Mouse (Mus musculus) lung, embryonic 14.5 days (tissue): ENCODE data around the gene Ywhah. TPM values are rescaled to one million over a fixed set of nuclear protein-coding genes. Genes with fewer than 3 reads are reported as not detected.

ENCODE experiments used
- ATAC-seq: fragments of 200-750 bp; cut with Nextera tagmentation; 2 replicates; pipeline ENCODE4 v1.8.0; 2017; ENCODE audit warnings: mild to moderate bottlenecking, moderate TSS enrichment, moderate library complexity; ENCODE audit not compliant: insufficient read depth
- DNase-seq: peaks from one replicate; pipeline ENCODE4 v3.0.0-alpha.2; 2015
- H3K27ac ChIP-seq: fragments of 300-500 bp; sonication (generic); 2 replicates; pipeline ENCODE4 v1.5.1; 2014; ENCODE audit warnings: low read depth, mild to moderate bottlenecking, moderate library complexity
- H3K27me3 ChIP-seq: fragments of 300-500 bp; sonication (generic); 2 replicates; pipeline ENCODE4 v1.6.1; 2014; ENCODE audit warnings: low read length, control low read depth; ENCODE audit not compliant: insufficient read depth
- H3K36me3 ChIP-seq: fragments of 300-500 bp; sonication (generic); 2 replicates; pipeline ENCODE4 v1.6.1; 2014; ENCODE audit warnings: control low read depth; ENCODE audit not compliant: insufficient read depth
- H3K4me1 ChIP-seq: fragments of 300-500 bp; sonication (generic); 2 replicates; pipeline ENCODE4 v1.6.1; 2014; ENCODE audit warnings: antibody characterized with exemption, control low read depth; ENCODE audit not compliant: insufficient read depth
- H3K4me2 ChIP-seq: fragments of 300-500 bp; sonication (generic); 2 replicates; pipeline ENCODE4 v1.6.1; 2014; ENCODE audit warnings: mild to moderate bottlenecking
- H3K4me3 ChIP-seq: fragments of 300-500 bp; sonication (generic); 2 replicates; pipeline ENCODE4 v1.5.1; 2014; ENCODE audit warnings: low read depth, low read length
- H3K9ac ChIP-seq: fragments of 300-500 bp; sonication (generic); 2 replicates; pipeline ENCODE4 v1.6.1; 2014
- H3K9me3 ChIP-seq: fragments of 300-500 bp; sonication (generic); 2 replicates; pipeline ENCODE4 v1.6.1; 2016; ENCODE audit warnings: low read depth, low read length, control low read depth
- CTCF ChIP-seq: IDR thresholded peaks from 2 replicates; pipeline ENCODE4 v1.5.1; 2016; ENCODE audit warnings: antibody characterized with exemption, low read depth
- WGBS: fragments of 180-500 bp; shearing (Covaris S2); extraction: QIAGEN DNeasy Blood & Tissue Kit; methylation state at CpG from one replicate; pipeline ENCODE4 v1.1.7; 2014; 5-methylcytosine and 5-hydroxymethylcytosine counted together
- polyA plus RNA-seq: library from polyadenylated mRNA; unstranded; fragments of >200 nt; fragmentation: Nextera tagmentation; extraction: Ambion mirVana; gene quantifications from 2 replicates; pipeline ENCODE4 v1.2.1, GENCODE M21; 2014

Gene Ywhah
- polyA plus RNA-seq, 1 experiment from 2014 or later: 415 TPM

DNA sequence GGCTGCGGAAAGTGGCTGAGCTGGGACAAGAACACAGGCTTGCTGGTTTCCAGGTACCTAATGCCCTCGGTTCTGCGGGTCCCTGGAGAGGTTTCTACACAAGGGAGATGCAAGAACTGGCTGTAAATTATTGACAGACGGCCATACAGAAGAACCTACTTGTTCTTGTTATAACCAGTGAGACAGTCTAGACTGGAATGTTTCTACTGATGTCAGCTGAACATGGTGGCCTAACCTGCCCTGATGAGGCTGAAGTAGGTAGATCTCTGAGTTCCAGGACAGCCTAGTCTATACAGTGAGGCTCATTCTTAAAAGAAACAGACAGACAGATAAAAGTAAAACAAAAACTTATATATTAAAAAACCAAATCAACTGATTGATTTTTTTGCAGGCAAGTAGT is 14.5 kb upstream of the Ywhah start:
- Histone ChIP-seq H3K27ac (no peak overlapping the region), H3K4me1 (no peaks in the 10 kb centered on the region), H3K9ac (no peak overlapping the region), H3K4me3 (no peak overlapping the region), H3K9me3 (no peaks in the 10 kb centered on the region), H3K36me3 (no peaks in the 10 kb centered on the region), H3K4me2 (no peak overlapping the region), H3K27me3 (no peaks in the 10 kb centered on the region)
- ATAC-seq (no peak), DNase-seq (no peak)
- 45% methylated on average over 4 of the region's 4 CpGs for WGBS
- no peak for TF ChIP-seq CTCF

- Histone ChIP-seq H3K27me3 (no peaks in the 10 kb centered on the region), H3K27ac (no peak overlapping the region), H3K9ac (no peak overlapping the region), H3K36me3 (no peaks in the 10 kb centered on the region), H3K9me3 (no peaks in the 10 kb centered on the region), H3K4me3 (no peak overlapping the region), H3K4me2 (no peak overlapping the region), H3K4me1 (no peaks in the 10 kb centered on the region)
- no peak for DNase-seq
- WGBS: 73% methylated on average over 11 of the region's 11 CpGs
- no peak for TF ChIP-seq CTCF
- no peak for ATAC-seq
Measured at GRCm38 (mm10) chr5:33005442-33006145, 13.0 kb upstream of the Ywhah start.

- no peaks in the 10 kb centered on the region for H3K27me3 ChIP-seq
- H3K27ac ChIP-seq: no peak overlapping the region
- no peaks in the 10 kb centered on the region for H3K9me3 ChIP-seq
- no peaks in the 10 kb centered on the region for H3K36me3 ChIP-seq
- ATAC-seq: no peak
- H3K4me2 ChIP-seq: no peak overlapping the region
- DNase-seq: peak; percentile 17
- WGBS: 34% methylated on average over 8 of the region's 8 CpGs
- TF ChIP-seq CTCF: no peak
- H3K4me1 ChIP-seq: no peaks in the 10 kb centered on the region
- no peak overlapping the region for H3K9ac ChIP-seq
- no peak overlapping the region for H3K4me3 ChIP-seq
Measured at GRCm38 (mm10) chr5:33006670-33007069, 11.9 kb upstream of the Ywhah start.

- no peak overlapping the region for H3K4me3 ChIP-seq
- H3K4me1 ChIP-seq: no peaks in the 10 kb centered on the region
- no peaks in the 10 kb centered on the region for H3K36me3 ChIP-seq
- TF ChIP-seq CTCF: no peak
- no peak overlapping the region for H3K9ac ChIP-seq
- H3K27me3 ChIP-seq: no peaks in the 10 kb centered on the region
- H3K27ac ChIP-seq: no peak overlapping the region
- no peak for DNase-seq
- no peaks in the 10 kb centered on the region for H3K9me3 ChIP-seq
- no peak overlapping the region for H3K4me2 ChIP-seq
- no peak for ATAC-seq
- WGBS: 58% methylated on average over 4 of the region's 4 CpGs
Measured at GRCm38 (mm10) chr5:33007371-33007770, 11.2 kb upstream of the Ywhah start.

DNA sequence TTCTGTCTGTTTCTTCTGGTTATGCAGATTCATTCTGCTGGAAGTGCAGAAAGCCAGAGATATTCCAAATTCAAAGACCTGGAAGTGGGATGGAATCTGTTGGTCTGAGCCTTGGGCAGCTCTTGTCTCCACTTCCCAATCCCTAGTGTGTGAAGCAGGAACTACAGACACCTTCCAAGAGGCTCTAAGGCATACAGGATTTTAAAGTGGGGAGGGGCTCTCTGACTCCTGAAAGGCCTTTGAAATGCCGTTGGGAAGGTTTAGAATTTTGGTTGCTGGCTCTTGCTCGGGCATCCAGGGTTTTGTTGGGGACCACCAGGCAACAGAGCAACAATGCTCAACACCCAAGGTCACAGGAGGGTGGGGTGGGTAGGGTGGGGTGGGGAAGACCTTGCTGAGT is 9.3 kb upstream of the Ywhah start:
- H3K36me3 ChIP-seq: no peaks in the 10 kb centered on the region
- no peaks in the 10 kb centered on the region for H3K27me3 ChIP-seq
- ATAC-seq (no peak), DNase-seq (no peak)
- no peaks in the 10 kb centered on the region for H3K9me3 ChIP-seq
- H3K27ac ChIP-seq: no peak overlapping the region
- H3K4me2 ChIP-seq: no peak overlapping the region
- no peak for TF ChIP-seq CTCF
- no peaks in the 10 kb centered on the region for H3K4me1 ChIP-seq
- no peak overlapping the region for H3K9ac ChIP-seq
- WGBS: 55% methylated on average over 2 of the region's 2 CpGs
- H3K4me3 ChIP-seq: no peak overlapping the region

DNA sequence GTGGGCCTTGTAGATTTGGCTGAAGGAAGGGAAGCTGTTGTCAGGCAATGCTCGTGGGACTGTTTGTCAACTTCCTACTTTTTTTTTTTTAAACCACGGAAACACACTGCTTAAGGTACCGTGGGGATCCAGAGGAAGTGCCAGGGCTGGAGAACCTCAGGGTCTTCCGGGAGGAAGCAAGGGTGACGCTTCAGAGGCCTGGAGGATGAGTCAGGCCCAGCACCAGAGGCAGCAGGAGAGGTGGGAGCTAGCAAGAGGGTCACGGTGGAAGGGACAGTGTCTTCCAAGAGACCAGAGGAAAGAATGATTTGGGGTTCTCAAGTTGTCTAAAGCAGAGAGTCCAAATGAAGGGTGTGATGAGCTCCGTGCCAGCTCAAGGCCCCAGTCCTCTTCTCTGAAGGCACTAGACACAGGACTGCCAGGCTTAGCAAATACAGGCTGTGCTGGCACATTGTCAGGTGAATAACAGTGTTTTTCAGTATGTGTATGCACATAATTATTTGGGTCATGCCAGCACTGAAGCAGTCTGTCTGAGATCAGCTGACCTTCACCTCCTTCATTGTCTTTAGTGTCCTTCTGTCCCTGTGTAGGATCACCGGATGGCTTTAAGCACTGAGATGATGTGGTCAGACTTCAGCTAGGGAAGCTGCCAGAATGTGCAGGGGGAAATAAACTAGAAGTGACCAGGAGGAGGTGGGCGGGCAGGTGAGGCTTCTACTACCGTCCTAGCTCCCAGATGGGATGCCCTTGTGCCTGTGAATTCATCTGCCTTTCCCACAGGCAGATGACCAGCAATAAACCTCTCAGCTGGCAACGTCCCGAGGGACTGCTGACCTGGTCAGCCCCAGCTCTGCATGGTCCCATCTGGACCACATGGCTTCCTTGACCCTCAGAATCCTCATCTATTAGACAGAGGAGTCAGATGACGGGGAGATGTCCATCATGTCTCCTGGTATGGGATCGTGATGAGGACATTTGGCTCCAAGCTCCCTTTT is 8.5 kb upstream of the Ywhah start:
- 70% methylated on average over 14 of the region's 14 CpGs for WGBS
- TF ChIP-seq CTCF: no peak
- Histone ChIP-seq H3K9me3 (no peaks in the 10 kb centered on the region), H3K4me3 (no peak overlapping the region), H3K27me3 (no peaks in the 10 kb centered on the region), H3K36me3 (no peaks in the 10 kb centered on the region), H3K4me2 (no peak overlapping the region), H3K4me1 (no peaks in the 10 kb centered on the region), H3K27ac (no peak overlapping the region), H3K9ac (no peak overlapping the region)
- DNase-seq (no peak), ATAC-seq (no peak)
